Mouse (Mus musculus) embryonic facial prominence, embryonic 15.5 days (tissue): ENCODE results near the gene Ccser2. TPM values are rescaled to one million over a fixed set of nuclear protein-coding genes. Genes with fewer than 3 reads are reported as not detected.

Source experiments
- ATAC-seq: fragments of 200-750 bp; cut with Nextera tagmentation; 2 replicates; pipeline ENCODE4 v1.8.0; 2017; ENCODE audit warnings: low read depth, moderate TSS enrichment; ENCODE audit not compliant: insufficient number of reproducible peaks, low FRiP score, low TSS enrichment
- H3K27ac ChIP-seq: fragments of 300-500 bp; sonication (generic); replicated peaks from 2 replicates; pipeline ENCODE4 v1.5.1; 2015; ENCODE audit warnings: mild to moderate bottlenecking, inconsistent platforms
- H3K27me3 ChIP-seq: fragments of 300-500 bp; sonication (generic); 2 replicates; pipeline ENCODE4 v1.6.1; 2015; ENCODE audit warnings: inconsistent platforms
- H3K36me3 ChIP-seq: fragments of 300-500 bp; sonication (generic); 2 replicates; pipeline ENCODE4 v1.6.1; 2015; ENCODE audit warnings: mild to moderate bottlenecking, inconsistent platforms
- H3K4me1 ChIP-seq: fragments of 300-500 bp; sonication (generic); 2 replicates; pipeline ENCODE4 v1.6.1; 2015; ENCODE audit warnings: inconsistent platforms
- H3K4me2 ChIP-seq: fragments of 300-500 bp; sonication (generic); replicated peaks from 2 replicates; pipeline ENCODE4 v1.6.1; 2015; ENCODE audit warnings: mild to moderate bottlenecking, inconsistent platforms
- H3K4me3 ChIP-seq: fragments of 300-500 bp; sonication (generic); replicated peaks from 2 replicates; pipeline ENCODE4 v1.5.1; 2015; ENCODE audit warnings: mild to moderate bottlenecking, inconsistent platforms
- H3K9ac ChIP-seq: fragments of 300-500 bp; sonication (generic); 2 replicates; pipeline ENCODE4 v1.6.1; 2015; ENCODE audit warnings: inconsistent platforms
- H3K9me3 ChIP-seq: fragments of 300-500 bp; sonication (generic); replicated peaks from 2 replicates; pipeline ENCODE4 v1.6.1; 2016; ENCODE audit warnings: inconsistent platforms
- WGBS: fragments of 180-500 bp; shearing (Covaris S2); methylation state at CpG from one replicate; pipeline ENCODE4 v1.1.7; 2015; 5-methylcytosine and 5-hydroxymethylcytosine counted together
- polyA plus RNA-seq: library from polyadenylated mRNA; unstranded; fragments of >200 nt; fragmentation: Nextera tagmentation; extraction: Ambion mirVana; gene quantifications from 2 replicates; pipeline ENCODE4 v1.2.1, GENCODE M21; 2015

Ccser2 gene
- polyA plus RNA-seq, 1 experiment from 2014 or later: 51.3 TPM

DNA sequence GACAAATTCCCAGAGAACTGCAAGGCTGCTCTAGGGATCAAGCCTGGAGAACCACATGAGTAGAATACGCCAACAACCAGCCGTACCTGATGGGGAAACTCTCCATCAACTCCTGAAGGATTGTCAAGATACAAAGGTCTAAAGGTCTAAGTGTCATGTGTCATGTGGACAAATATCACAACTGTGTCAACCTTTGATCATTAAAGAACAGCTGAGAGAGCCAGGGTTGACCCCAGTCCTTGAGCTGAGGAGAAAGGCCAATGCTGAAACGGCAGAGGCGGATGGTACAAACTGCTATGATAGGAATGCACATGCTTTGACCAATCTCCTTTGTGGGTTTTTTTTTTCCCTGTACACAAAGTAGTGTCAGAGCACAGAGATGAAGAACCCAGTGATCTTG, 2.6 kb upstream of the Ccser2 start:
- WGBS: 77% methylated on average over 4 of the region's 4 CpGs
- Histone ChIP-seq H3K4me3 (no peak overlapping the region), H3K9ac (no peak overlapping the region), H3K27ac (no peak overlapping the region), H3K4me2 (no peak overlapping the region), H3K4me1 (peaks cover 15% of the 10 kb centered on the region), H3K27me3 (no peaks in the 10 kb centered on the region), H3K36me3 (no peaks in the 10 kb centered on the region), H3K9me3 (no peaks in the 10 kb centered on the region)
- no peak for ATAC-seq

DNA sequence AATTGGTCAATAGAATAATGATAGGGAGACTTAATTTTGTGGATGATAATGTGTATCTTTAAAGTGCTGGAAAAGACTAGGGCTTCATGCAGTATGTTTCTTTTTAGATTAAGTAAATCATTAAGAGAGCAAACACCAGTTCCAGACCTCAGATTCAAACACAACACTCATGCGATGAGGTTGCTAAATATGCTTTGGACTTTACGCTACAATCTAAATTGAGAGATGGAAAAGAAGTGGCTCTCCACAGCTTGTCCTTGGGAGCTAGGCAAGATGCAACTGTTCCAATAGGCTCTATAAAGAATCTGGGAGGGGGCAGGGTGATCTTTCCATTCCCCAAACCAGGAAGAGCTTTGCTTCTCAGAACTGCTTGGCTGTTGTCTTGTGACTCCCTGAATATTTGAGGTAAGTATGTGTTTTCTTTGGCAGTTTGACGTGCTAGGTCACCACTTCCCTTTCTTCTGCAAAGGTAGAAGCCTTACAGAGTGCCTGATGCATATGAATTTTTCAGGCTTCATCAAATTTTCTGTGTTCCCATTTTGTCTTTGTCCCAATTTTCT, 1.4 kb upstream of the Ccser2 start:
- H3K36me3 ChIP-seq: no peaks in the 10 kb centered on the region
- H3K4me2 ChIP-seq: no peak overlapping the region
- H3K27me3 ChIP-seq: no peaks in the 10 kb centered on the region
- peaks cover 15% of the 10 kb centered on the region for H3K4me1 ChIP-seq
- no peak overlapping the region for H3K9ac ChIP-seq
- no peak overlapping the region for H3K27ac ChIP-seq
- no peaks in the 10 kb centered on the region for H3K9me3 ChIP-seq
- H3K4me3 ChIP-seq: no peak overlapping the region
- WGBS: 89% methylated on average over 3 of the region's 3 CpGs
- no peak for ATAC-seq

DNA sequence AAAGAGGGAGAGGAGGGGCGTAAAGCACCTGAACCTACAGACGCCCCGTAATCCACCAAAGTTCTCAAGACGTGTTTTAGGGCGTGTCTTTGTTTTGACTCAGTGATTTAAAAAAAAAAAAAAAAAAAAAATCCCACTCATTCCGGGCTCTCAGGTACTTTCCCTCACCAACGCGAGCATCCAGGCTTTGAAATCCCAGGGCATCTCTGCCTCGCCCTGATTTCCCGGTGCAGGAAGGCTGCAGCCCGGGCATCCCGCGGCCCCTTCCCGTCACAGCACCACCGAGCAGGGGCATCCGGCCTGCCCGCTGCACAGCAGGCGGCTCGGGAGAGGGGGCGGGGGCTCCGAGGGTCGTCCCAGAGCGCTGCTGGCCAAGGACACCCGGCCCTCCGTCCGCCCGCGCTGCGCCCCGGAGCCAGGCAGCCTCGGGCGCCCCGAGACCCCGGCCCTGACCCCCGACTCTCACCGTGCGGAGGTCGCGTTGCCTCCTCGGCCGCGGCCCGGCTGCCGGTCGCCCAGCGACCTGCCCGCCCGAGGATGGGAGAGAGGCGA, 425 bp downstream of the Ccser2 start:
- under 1% methylated on average over 48 of the region's 49 CpGs for WGBS
- peak; percentile 54 for ATAC-seq
- peak overlapping the region; percentile 51 for H3K4me2 ChIP-seq

GRCm38 (mm10) chr14:36965421-36965820, 3.2 kb downstream of the Ccser2 start:
- ATAC-seq: no peak
- no peaks in the 10 kb centered on the region for H3K9me3 ChIP-seq
- WGBS: 41% methylated on average over 3 of the region's 3 CpGs

More for the DNA sequence above, 425 bp downstream of the Ccser2 start:
- Histone ChIP-seq H3K9ac (peak overlapping the region; percentile 83), H3K4me3 (peak overlapping the region; percentile 91), H3K27me3 (no peaks in the 10 kb centered on the region), H3K27ac (peak overlapping the region; percentile 79), H3K9me3 (no peaks in the 10 kb centered on the region), H3K4me1 (peaks cover 15% of the 10 kb centered on the region), H3K36me3 (no peaks in the 10 kb centered on the region)

GRCm38 (mm10) chr14:36962477-36962876, 6.1 kb downstream of the Ccser2 start:
- no peak for ATAC-seq
- H3K4me1 ChIP-seq: peaks cover 7% of the 10 kb centered on the region; the same call in 1 of the 2 replicates
- no peaks in the 10 kb centered on the region for H3K9me3 ChIP-seq
- WGBS: 82% methylated on average over 2 of the region's 2 CpGs
- H3K4me3 ChIP-seq: no peak overlapping the region
- no peaks in the 10 kb centered on the region for H3K27me3 ChIP-seq
- no peak overlapping the region for H3K27ac ChIP-seq
- H3K4me2 ChIP-seq: no peak overlapping the region
- no peaks in the 10 kb centered on the region for H3K36me3 ChIP-seq
- H3K9ac ChIP-seq: no peak overlapping the region

More at GRCm38 (mm10) chr14:36965421-36965820, 3.2 kb downstream of the Ccser2 start:
- H3K27ac ChIP-seq: no peak overlapping the region
- no peak overlapping the region for H3K9ac ChIP-seq
- H3K27me3 ChIP-seq: no peaks in the 10 kb centered on the region
- H3K4me3 ChIP-seq: no peak overlapping the region
- H3K36me3 ChIP-seq: no peaks in the 10 kb centered on the region
- H3K4me1 ChIP-seq: peaks cover 15% of the 10 kb centered on the region
- H3K4me2 ChIP-seq: no peak overlapping the region

DNA sequence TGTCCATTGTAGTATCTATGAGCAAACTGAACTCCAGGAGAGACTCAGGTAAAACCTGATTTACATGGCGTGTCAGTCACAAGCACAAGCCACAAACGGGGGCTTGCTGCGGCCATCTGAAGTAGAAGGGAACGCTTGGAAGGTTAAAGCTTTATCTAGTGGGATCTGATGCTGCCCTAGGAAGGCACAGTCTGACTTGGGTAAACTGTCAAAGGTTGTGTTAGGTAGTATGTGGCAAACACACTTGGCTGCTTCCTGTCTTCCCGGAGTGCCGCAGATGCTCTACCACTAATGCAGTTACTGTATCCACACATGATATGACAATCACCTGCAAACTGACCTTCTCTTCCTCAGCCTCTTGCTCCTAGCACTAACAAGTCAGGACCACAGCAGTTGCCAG, 10.9 kb downstream of the Ccser2 start:
- Histone ChIP-seq H3K27ac (no peak overlapping the region), H3K4me3 (no peak overlapping the region), H3K9ac (no peak overlapping the region), H3K9me3 (no peaks in the 10 kb centered on the region), H3K36me3 (no peaks in the 10 kb centered on the region), H3K4me1 (no peaks in the 10 kb centered on the region), H3K27me3 (no peaks in the 10 kb centered on the region), H3K4me2 (no peak overlapping the region)
- ATAC-seq: no peak
- 87% methylated on average over 6 of the region's 6 CpGs for WGBS

DNA sequence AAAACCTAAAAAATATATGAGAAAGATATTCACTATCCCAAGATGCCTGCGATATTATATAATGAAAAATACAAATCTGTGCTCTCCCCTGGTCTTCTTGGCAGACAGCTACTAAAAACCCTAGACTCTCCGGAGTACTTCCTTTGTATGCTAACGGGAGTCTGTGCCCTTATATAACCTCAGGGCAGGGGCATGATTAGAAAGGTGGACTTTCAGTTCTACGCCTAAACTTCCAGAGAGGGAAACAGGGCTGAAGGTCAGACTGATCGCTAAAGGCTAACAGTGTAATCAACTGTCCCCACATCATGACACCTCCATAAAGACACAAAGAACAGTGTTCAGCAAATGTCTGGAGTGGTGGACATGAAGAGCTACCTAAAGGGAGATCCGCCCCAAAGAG, 11.3 kb downstream of the Ccser2 start:
- WGBS: 67% methylated on average over 6 of the region's 6 CpGs
- Histone ChIP-seq H3K4me2 (no peak overlapping the region), H3K36me3 (no peaks in the 10 kb centered on the region), H3K9me3 (no peaks in the 10 kb centered on the region), H3K27me3 (no peaks in the 10 kb centered on the region), H3K4me1 (no peaks in the 10 kb centered on the region), H3K4me3 (no peak overlapping the region), H3K9ac (no peak overlapping the region), H3K27ac (no peak overlapping the region)
- ATAC-seq: no peak

DNA sequence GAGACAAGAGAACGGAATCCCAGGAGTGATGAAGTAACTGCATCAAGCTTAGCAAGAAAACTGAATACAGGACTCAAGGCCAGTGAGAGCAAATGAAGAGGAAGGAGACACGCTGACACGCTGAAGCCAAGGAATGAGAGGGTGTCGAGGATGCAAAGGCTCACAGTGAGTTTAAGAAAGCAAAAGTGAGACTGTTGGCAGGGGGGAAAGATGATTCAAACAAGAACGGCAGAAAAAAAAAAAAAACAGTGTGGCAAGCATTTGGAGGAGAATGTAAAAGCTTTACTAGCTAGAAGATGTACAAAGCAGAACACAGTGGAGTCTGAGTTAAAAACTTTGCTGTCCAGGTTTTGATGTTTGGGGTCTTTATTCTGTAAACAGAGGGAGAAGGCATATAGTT, 11.9 kb downstream of the Ccser2 start:
- no peak for ATAC-seq
- H3K9ac ChIP-seq: no peak overlapping the region
- no peaks in the 10 kb centered on the region for H3K9me3 ChIP-seq
- H3K27me3 ChIP-seq: no peaks in the 10 kb centered on the region
- H3K4me3 ChIP-seq: no peak overlapping the region
- WGBS: 58% methylated on average over 5 of the region's 5 CpGs
- no peaks in the 10 kb centered on the region for H3K36me3 ChIP-seq
- H3K4me1 ChIP-seq: no peaks in the 10 kb centered on the region
- no peak overlapping the region for H3K27ac ChIP-seq
- no peak overlapping the region for H3K4me2 ChIP-seq

DNA sequence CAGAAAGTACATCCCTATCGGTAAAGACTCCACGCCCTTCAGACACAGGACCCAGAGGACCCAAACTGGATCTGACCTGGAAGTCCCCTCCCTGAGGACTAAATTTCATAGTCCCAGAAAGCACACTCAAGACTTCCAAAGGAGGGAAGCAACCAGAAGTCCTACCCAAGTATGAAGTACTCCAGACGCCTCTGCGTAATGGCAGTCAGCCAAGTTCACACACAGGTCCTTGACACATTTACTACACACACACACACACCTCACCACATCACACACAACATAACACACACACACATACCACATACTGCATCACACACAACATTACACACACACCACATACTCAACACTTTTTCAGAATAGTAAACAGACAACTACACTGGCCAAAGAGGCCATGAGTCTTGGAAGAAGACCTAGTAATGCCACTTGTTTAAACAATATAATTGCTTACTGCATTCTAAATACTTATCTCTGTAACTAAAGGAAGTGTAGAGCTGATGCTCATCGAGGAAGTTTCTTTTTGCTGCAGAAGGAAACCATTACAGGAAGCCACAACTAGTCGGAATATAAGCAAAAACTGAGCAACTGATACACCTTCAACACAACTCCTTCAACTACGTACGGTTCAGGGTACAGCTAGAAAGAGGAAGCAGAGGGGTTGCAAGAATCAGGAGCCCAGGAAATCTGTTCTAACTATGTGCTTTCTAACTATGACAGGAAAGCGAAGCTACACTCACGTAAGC, 15.7 kb downstream of the Ccser2 start:
- H3K4me2 ChIP-seq: no peak overlapping the region
- no peak for ATAC-seq

GRCm38 (mm10) chr14:36952142-36952541, 16.4 kb downstream of the Ccser2 start:
- WGBS: 26% methylated on average over 2 of the region's 2 CpGs

More for the DNA sequence above, 15.7 kb downstream of the Ccser2 start:
- Histone ChIP-seq H3K36me3 (no peaks in the 10 kb centered on the region), H3K27me3 (no peaks in the 10 kb centered on the region), H3K4me3 (no peak overlapping the region), H3K9ac (no peak overlapping the region), H3K4me1 (no peaks in the 10 kb centered on the region), H3K9me3 (no peaks in the 10 kb centered on the region), H3K27ac (no peak overlapping the region)
- 76% methylated on average over 10 of the region's 10 CpGs for WGBS

DNA sequence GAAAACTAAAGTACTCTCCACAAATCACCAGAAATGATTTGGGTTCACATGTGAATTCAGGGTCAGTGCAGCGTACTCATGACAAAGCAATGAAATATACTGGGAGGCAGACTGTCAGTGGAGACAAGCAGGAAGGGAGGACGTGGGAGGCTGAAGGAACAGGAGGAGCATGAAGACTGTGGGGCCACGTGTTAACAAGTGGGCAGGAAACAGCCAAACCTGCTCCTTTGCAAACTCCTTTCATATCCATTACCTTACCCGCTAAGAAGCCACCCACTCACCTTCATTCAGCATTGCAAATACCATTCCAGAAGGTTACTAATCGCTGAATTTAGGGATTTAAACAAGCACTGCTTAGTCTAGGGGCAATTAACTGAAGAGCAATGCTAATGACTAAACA, 25.9 kb downstream of the Ccser2 start:
- H3K36me3 ChIP-seq: peaks cover 16% of the 10 kb centered on the region; the same call in 1 of the 2 replicates
- no peaks in the 10 kb centered on the region for H3K4me1 ChIP-seq
- no peaks in the 10 kb centered on the region for H3K27me3 ChIP-seq
- no peak overlapping the region for H3K4me3 ChIP-seq
- 50% methylated on average over 5 of the region's 5 CpGs for WGBS
- ATAC-seq: no peak
- H3K27ac ChIP-seq: no peak overlapping the region
- no peak overlapping the region for H3K4me2 ChIP-seq
- no peak overlapping the region for H3K9ac ChIP-seq
- no peaks in the 10 kb centered on the region for H3K9me3 ChIP-seq

More at GRCm38 (mm10) chr14:36952142-36952541, 16.4 kb downstream of the Ccser2 start:
- H3K9me3 ChIP-seq: no peaks in the 10 kb centered on the region
- ATAC-seq: no peak; the same call in 1 of the 2 replicates
- H3K9ac ChIP-seq: no peak overlapping the region
- no peak overlapping the region for H3K27ac ChIP-seq
- no peaks in the 10 kb centered on the region for H3K27me3 ChIP-seq
- no peak overlapping the region for H3K4me3 ChIP-seq
- no peaks in the 10 kb centered on the region for H3K36me3 ChIP-seq
- no peaks in the 10 kb centered on the region for H3K4me1 ChIP-seq
- no peak overlapping the region for H3K4me2 ChIP-seq
